Comparison of ENCODE assay signal across 23 mouse cellular contexts in the genomic region with DNA sequence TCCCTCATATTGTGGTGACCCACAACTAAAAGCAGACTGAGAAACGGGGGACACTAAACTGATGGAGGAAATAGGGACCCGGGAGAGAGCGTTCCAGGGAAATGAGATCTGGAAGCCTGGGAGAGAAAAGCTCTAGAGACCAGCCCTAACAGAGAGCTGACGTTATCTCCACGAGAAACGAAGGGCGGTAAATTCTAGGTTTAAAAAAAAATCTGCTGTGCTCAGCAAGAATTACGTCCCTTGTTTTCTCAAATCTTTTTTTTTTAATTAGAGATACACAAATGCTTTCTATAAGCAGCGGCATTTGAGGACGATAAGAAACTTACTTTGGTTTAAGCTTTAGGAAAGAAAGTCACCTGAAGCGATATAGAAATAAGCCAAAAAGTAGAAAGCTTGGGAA.
DNase-seq lines count a peak whose midpoint lies in the region; ATAC-seq and TF ChIP-seq lines count a peak whose summit lies in the region.
"Had no signal": no experiment of that assay in that cellular context is flagged by ENCODE, and none has a peak within 500 bp of the region (broad histone marks: within the 10 kb centered on the region; RNA-seq: fewer than 3 reads in every experiment).

No protein-coding gene starts in this region.

- no peak overlapping the region for H3K27ac ChIP-seq in midbrain, embryonic 11.5 days (ENCODE audit: low read depth, low read length)
- no peak overlapping the region for H3K27ac ChIP-seq in midbrain, embryonic 10.5 days (replicated peaks)
- no peak overlapping the region for H3K27ac ChIP-seq in CH12.LX (ENCODE audit: insufficient read depth, low read depth)
- no peak overlapping the region for H3K27ac ChIP-seq in ES-E14 (ENCODE audit: insufficient read depth, low read depth, low read length, poor library complexity, severe bottlenecking)
- H3K27ac ChIP-seq in MEL (ENCODE audit: control insufficient read depth, low read depth, low read length), result no peak overlapping the region
- no peak overlapping the region for H3K27ac ChIP-seq in liver, embryonic 12.5 days

- H3K9ac ChIP-seq in midbrain, embryonic 11.5 days (ENCODE audit: low read length), result no peak overlapping the region
- no peak overlapping the region for H3K9ac ChIP-seq in CH12.LX (ENCODE audit: insufficient read depth, low read depth)
- no peak overlapping the region for H3K9ac ChIP-seq in ES-E14 (ENCODE audit: insufficient read depth, low read depth, low read length, poor library complexity, severe bottlenecking)
- no peak overlapping the region for H3K9ac ChIP-seq in MEL (ENCODE audit: control insufficient read depth, low read depth, low read length, poor library complexity, severe bottlenecking)
- H3K9ac ChIP-seq in liver, embryonic 12.5 days, result no peak overlapping the region

- DNase-seq in midbrain, embryonic 11.5 days (ENCODE audit: low spot score, missing footprints), result peak; percentile 37
- no peak for DNase-seq in midbrain, embryonic 10.5 days (ENCODE audit: low spot score)
- no peak for DNase-seq in CH12.LX (ENCODE audit: extremely low read depth)
- no peak for DNase-seq in ES-E14 (ENCODE audit: low read depth, low spot score)
- DNase-seq in MEL (ENCODE audit: low read depth, low spot score), result no peak
- no peak for DNase-seq in embryo, embryonic 10 days (ENCODE audit: low spot score)
- no peak for DNase-seq in urinary bladder, adult 18-20 months (ENCODE audit: low spot score in 2 of 2)
- DNase-seq: adrenal gland, adult 2 months; adrenal gland, adult 8-10 months; adrenal gland, postnatal 10 days; adrenal gland, postnatal 14 days; adrenal gland, postnatal 25 days; adrenal gland, postnatal 36 days; B cell, adult 2 months; cerebellum, adult 11 months; cerebellum, adult 11-12 months; cerebellum, adult 18-20 months; cerebellum, adult 2 months; cerebellum, adult 8-10 months had no signal

- no peaks in the 10 kb centered on the region for H3K27me3 ChIP-seq in midbrain, embryonic 11.5 days (ENCODE audit: control insufficient read depth, insufficient read depth, low read length)
- no peaks in the 10 kb centered on the region for H3K27me3 ChIP-seq in midbrain, embryonic 10.5 days (ENCODE audit: low read depth, poor library complexity, severe bottlenecking)
- no peaks in the 10 kb centered on the region for H3K27me3 ChIP-seq in CH12.LX (replicated peaks)
- no peaks in the 10 kb centered on the region for H3K27me3 ChIP-seq in MEL (ENCODE audit: control insufficient read depth in 1 of 2, insufficient read depth in 2 of 2, low read length in 2 of 2)
- no peaks in the 10 kb centered on the region for H3K27me3 ChIP-seq in liver, embryonic 12.5 days (replicated peaks)
- H3K27me3 ChIP-seq: Patski had no signal

- H3K79me2 ChIP-seq in CH12.LX (replicated peaks; ENCODE audit: control insufficient read depth, extremely low read depth, insufficient read depth, poor library complexity, severe bottlenecking), result no peaks in the 10 kb centered on the region
- H3K79me2 ChIP-seq in MEL (ENCODE audit: control insufficient read depth, insufficient read depth, low read length, poor library complexity), result no peaks in the 10 kb centered on the region

- no peak for ATAC-seq in midbrain, embryonic 11.5 days (ENCODE audit: low FRiP score)
- no peak for ATAC-seq in liver, embryonic 12.5 days
- ATAC-seq: activated CD4-positive, CD25-positive, alpha-beta regulatory T cell, adult 4 months; CD4-positive, CD25-positive, alpha-beta regulatory T cell, adult 4 months; Patski had no signal

- TF ChIP-seq RAD21 in CH12.LX (IDR thresholded peaks at IDR 0.05; ENCODE audit: low read depth, low read length) (no peak), MEL (IDR thresholded peaks at IDR 0.05; ENCODE audit: low read depth, low read length) (no peak)

- no peaks in the 10 kb centered on the region for H3K9me3 ChIP-seq in midbrain, embryonic 11.5 days (ENCODE audit: control insufficient read depth, low read length)
- H3K9me3 ChIP-seq in midbrain, embryonic 10.5 days (replicated peaks), result no peaks in the 10 kb centered on the region
- no peaks in the 10 kb centered on the region for H3K9me3 ChIP-seq in CH12.LX (replicated peaks; ENCODE audit: low read length)
- H3K9me3 ChIP-seq in ES-E14 (ENCODE audit: control insufficient read depth, insufficient read depth, low read depth, low read length), result no peaks in the 10 kb centered on the region
- H3K9me3 ChIP-seq in MEL (replicated peaks; ENCODE audit: insufficient read depth, low read length), result no peaks in the 10 kb centered on the region
- no peaks in the 10 kb centered on the region for H3K9me3 ChIP-seq in liver, embryonic 12.5 days (replicated peaks)

- no peaks in the 10 kb centered on the region for H3K4me1 ChIP-seq in midbrain, embryonic 11.5 days (ENCODE audit: control insufficient read depth, insufficient read depth, low read length)
- H3K4me1 ChIP-seq in midbrain, embryonic 10.5 days, result no peaks in the 10 kb centered on the region
- no peaks in the 10 kb centered on the region for H3K4me1 ChIP-seq in CH12.LX (ENCODE audit: control insufficient read depth in 1 of 2, insufficient read depth in 2 of 2)
- no peaks in the 10 kb centered on the region; a peak in 1 of 4 replicates for H3K4me1 ChIP-seq in ES-E14 (ENCODE audit: control insufficient read depth in 2 of 2, insufficient read depth in 2 of 2, low read length in 2 of 2, poor library complexity in 1 of 2)
- no peaks in the 10 kb centered on the region for H3K4me1 ChIP-seq in MEL (ENCODE audit: control insufficient read depth in 1 of 2, insufficient read depth in 2 of 2, low read length in 2 of 2)
- 0 out of 2 replicates have a peak, but pooled peaks cover 6% of the 10 kb centered on the region for H3K4me1 ChIP-seq in liver, embryonic 12.5 days

- TF ChIP-seq POLR2A in CH12.LX (IDR thresholded peaks at IDR 0.05; ENCODE audit: low read depth, low read length) (no peak), MEL (IDR thresholded peaks at IDR 0.05; ENCODE audit: control insufficient read depth in 1 of 2, insufficient read depth in 1 of 2, low read depth in 1 of 2, low read length in 2 of 2, poor library complexity in 1 of 2) (no peak)

- TF ChIP-seq EP300 in CH12.LX (IDR thresholded peaks at IDR 0.05; ENCODE audit: low read length), result no peak
- no peak for TF ChIP-seq EP300 in MEL (IDR thresholded peaks at IDR 0.05; ENCODE audit: low read depth in 1 of 2, low read length in 2 of 2)

- dilution Hi-C loops in CH12.LX (cut with MboI; ENCODE audit: extremely low pct_ligation_motif_present, extremely low pct_unique_long_range_greater_than_20kb, low sequenced_read_pairs), result no loop called here

- in situ Hi-C loops in CH12.LX (cut with MboI; ENCODE audit: low pct_ligation_motif_present, low pct_unique_long_range_greater_than_20kb, low sequenced_read_pairs), result no loop called here
- in situ Hi-C loops in ES-E14 (cut with MboI; ENCODE audit: low sequenced_read_pairs in 2 of 2, unreplicated experiment in 2 of 2), result no loop called here

- TF ChIP-seq CTCF in CH12.LX (conservative IDR thresholded peaks at IDR 0.05 in 1 of 2, IDR thresholded peaks at IDR 0.05 in 1 of 2; ENCODE audit: low read depth in 2 of 2, low read length in 2 of 2), result no peak
- TF ChIP-seq CTCF in MEL (IDR thresholded peaks at IDR 0.05 in 2 of 3, conservative IDR thresholded peaks at IDR 0.05 in 1 of 3; ENCODE audit: control insufficient read depth in 1 of 3, insufficient read depth in 1 of 3, low read depth in 2 of 3, low read length in 3 of 3, poor library complexity in 1 of 3, severe bottlenecking in 1 of 3), result no peak

- no peak overlapping the region for H3K4me2 ChIP-seq in midbrain, embryonic 11.5 days
- no peak overlapping the region for H3K4me2 ChIP-seq in CH12.LX (ENCODE audit: insufficient read depth, low read depth, poor library complexity, severe bottlenecking)
- H3K4me2 ChIP-seq in liver, embryonic 12.5 days, result no peak overlapping the region

- H3K36me3 ChIP-seq in midbrain, embryonic 11.5 days (ENCODE audit: control insufficient read depth, insufficient read depth, low read length), result no peaks in the 10 kb centered on the region
- no peaks in the 10 kb centered on the region for H3K36me3 ChIP-seq in midbrain, embryonic 10.5 days
- H3K36me3 ChIP-seq in CH12.LX (replicated peaks in 1 of 2; ENCODE audit: control insufficient read depth in 1 of 2, insufficient read depth in 1 of 2, low read length in 1 of 2) (no peaks in the 10 kb centered on the region), ES-E14 (ENCODE audit: control insufficient read depth, insufficient read depth, low read length, poor library complexity, severe bottlenecking) (no peaks in the 10 kb centered on the region), MEL (ENCODE audit: control insufficient read depth in 1 of 2, insufficient read depth in 2 of 2, low read length in 2 of 2) (no peaks in the 10 kb centered on the region)
- H3K36me3 ChIP-seq in liver, embryonic 12.5 days, result no peaks in the 10 kb centered on the region

- 95% methylated on average over 11 of the region's 11 CpGs for WGBS in midbrain, embryonic 11.5 days
- 91% methylated on average over 11 of the region's 11 CpGs for WGBS in midbrain, embryonic 10.5 days
- WGBS in liver, embryonic 12.5 days (ENCODE audit: insufficient replicate concordance), result 84% methylated on average over 11 of the region's 11 CpGs

- no peak overlapping the region for H3K4me3 ChIP-seq in midbrain, embryonic 11.5 days (ENCODE audit: low read depth, low read length)
- H3K4me3 ChIP-seq in midbrain, embryonic 10.5 days, result no peak overlapping the region
- H3K4me3 ChIP-seq in CH12.LX (replicated peaks in 1 of 3; ENCODE audit: low read depth in 2 of 3, low read length in 2 of 3, poor library complexity in 1 of 3), result no peak overlapping the region
- H3K4me3 ChIP-seq in ES-E14 (ENCODE audit: insufficient read depth in 1 of 2, low read depth in 1 of 2, low read length in 2 of 2, poor library complexity in 1 of 2, severe bottlenecking in 1 of 2), result no peak overlapping the region
- H3K4me3 ChIP-seq in MEL (ENCODE audit: control insufficient read depth in 1 of 2, insufficient read depth in 1 of 2, low read depth in 2 of 2, low read length in 2 of 2), result no peak overlapping the region
- no peak overlapping the region for H3K4me3 ChIP-seq in liver, embryonic 12.5 days

TF ChIP-seq in CH12.LX, 34 proteins besides CTCF, POLR2A, EP300 and RAD21 (continues in another document):
- TF ChIP-seq MAX (IDR thresholded peaks at IDR 0.05; ENCODE audit: low read length), result no peak
- no peak for TF ChIP-seq MEF2A (IDR thresholded peaks at IDR 0.05; ENCODE audit: borderline replicate concordance, low read depth, low read length)
- TF ChIP-seq MAFK (IDR thresholded peaks at IDR 0.05; ENCODE audit: insufficient replicate concordance, low read length), result peak; percentile 54; the same call in 1 of the 2 replicates

TF ChIP-seq in ES-E14, 5 proteins besides CTCF, POLR2A, EP300 and RAD21:
- TF ChIP-seq MAFK (IDR thresholded peaks at IDR 0.05; ENCODE audit: insufficient read depth, low read depth, low read length) (peak; percentile 72; the same call in 1 of the 2 replicates), ZNF384 (IDR thresholded peaks at IDR 0.05; ENCODE audit: low read depth, low read length) (no peak)

TF ChIP-seq in MEL, 35 proteins besides CTCF, POLR2A, EP300 and RAD21 (continues in another document):
- TF ChIP-seq ETS1 (IDR thresholded peaks at IDR 0.05; ENCODE audit: low read depth, low read length), result no peak
- no peak for TF ChIP-seq USF2 (IDR thresholded peaks at IDR 0.05; ENCODE audit: borderline replicate concordance in 1 of 2, insufficient read depth in 1 of 2, low read depth in 1 of 2, low read length in 2 of 2)
- TF ChIP-seq ZKSCAN1 (IDR thresholded peaks at IDR 0.05; ENCODE audit: low read depth, low read length), result no peak
